Mouse (Mus musculus) kidney, adult 10 weeks (tissue): ENCODE measurements around the gene Tcp10c. TPM values are rescaled to one million over a fixed set of nuclear protein-coding genes. Genes with fewer than 3 reads are reported as not detected.

Experiments
- polyA plus RNA-seq: library from polyadenylated mRNA; stranded (reverse); fragments of 350-450 nt; fragmentation: Illumina TruSeq; extraction: RNeasy Lipid Tissue Mini Kit (QIAGEN cat#74804); gene quantifications from one replicate; pipeline ENCODE4 v1.2.3, GENCODE M21; 2014; ENCODE audit warnings: low read depth, low replicate concordance

Gene Tcp10c
- not detected for polyA plus RNA-seq

GRCm38 (mm10) chr17:13354521-13354920 lies at the start of gene Tcp10c:
Gene Tcp10c, plus strand, starts transcription at chr17:13354572.

Other genes with a start within 250 kb of the Tcp10c start
- not detected for gene Unc93a, start 222.8 kb upstream of the Tcp10c start, polyA plus RNA-seq
- gene Smok2a, start 133.4 kb upstream of the Tcp10c start, polyA plus RNA-seq = not detected
- gene Smok2b, start 124.3 kb upstream of the Tcp10c start, polyA plus RNA-seq = not detected